Mouse (Mus musculus): ENCODE results near the gene Myo5a.

DNA sequence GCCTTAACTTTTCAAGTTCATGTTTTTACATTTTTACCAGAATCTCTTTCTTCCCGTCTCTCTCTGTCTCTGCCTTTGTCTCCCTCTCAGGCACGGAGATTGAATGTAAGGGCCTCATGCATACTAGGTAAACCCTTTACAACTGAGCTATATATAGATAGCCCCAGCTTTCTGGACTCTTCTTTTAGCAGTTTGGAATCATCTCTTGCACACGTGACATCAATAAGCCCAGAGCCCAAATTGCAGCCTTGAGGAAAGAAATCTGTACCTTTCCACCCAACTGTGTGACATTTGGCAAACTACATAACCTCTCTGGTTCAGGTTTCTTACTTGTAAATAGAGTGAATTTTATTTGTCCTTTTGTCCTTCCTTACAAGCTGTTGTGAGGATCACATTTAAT, 1.5 kb downstream of the Myo5a start:
- no peak for TF ChIP-seq CTCF (IDR thresholded peaks at IDR 0.05; ENCODE audit: low read depth)
- no peak for TF ChIP-seq EP300 (IDR thresholded peaks at IDR 0.05; ENCODE audit: low read depth)
